Mouse (Mus musculus) layer of hippocampus, adult 9-10 months (tissue): Measurements from ENCODE around the gene Trappc10.

Source experiments
- DNase-seq: peaks from one replicate; pipeline ENCODE4 v3.0.0; 2022; ENCODE audit warnings: low spot score

Trappc10 gene

GRCm38 (mm10) chr10:78258142-78258675, 13.8 kb upstream of the Trappc10 start:
- no peak for DNase-seq

GRCm38 (mm10) chr10:78255646-78256059, 11.2 kb upstream of the Trappc10 start:
- no peak for DNase-seq

- DNase-seq: no peak
Observed at GRCm38 (mm10) chr10:78247206-78247605, 2.8 kb upstream of the Trappc10 start.

GRCm38 (mm10) chr10:78246725-78247124, 2.3 kb upstream of the Trappc10 start:
- no peak for DNase-seq

GRCm38 (mm10) chr10:78245225-78245547, 745 bp upstream of the Trappc10 start:
- no peak for DNase-seq

GRCm38 (mm10) chr10:78244058-78244437, 393 bp downstream of the Trappc10 start:
- DNase-seq: no peak

- no peak for DNase-seq
Observed at GRCm38 (mm10) chr10:78238926-78239325, 5.5 kb downstream of the Trappc10 start.

GRCm38 (mm10) chr10:78238297-78238696, 6.1 kb downstream of the Trappc10 start:
- DNase-seq: no peak

GRCm38 (mm10) chr10:78237809-78238208, 6.6 kb downstream of the Trappc10 start:
- no peak for DNase-seq

- DNase-seq: no peak
Observed at GRCm38 (mm10) chr10:78236885-78237629, 7.4 kb downstream of the Trappc10 start.

- no peak for DNase-seq
Observed at GRCm38 (mm10) chr10:78233756-78234155, 10.7 kb downstream of the Trappc10 start.

GRCm38 (mm10) chr10:78233161-78233560, 11.3 kb downstream of the Trappc10 start:
- DNase-seq: no peak

- DNase-seq: no peak
Observed at GRCm38 (mm10) chr10:78232301-78232980, 12.0 kb downstream of the Trappc10 start.

- DNase-seq: no peak
Observed at GRCm38 (mm10) chr10:78228560-78228928, 15.9 kb downstream of the Trappc10 start.

- no peak for DNase-seq
Observed at GRCm38 (mm10) chr10:78227875-78228559, 16.4 kb downstream of the Trappc10 start.

GRCm38 (mm10) chr10:78224136-78224535, 20.3 kb downstream of the Trappc10 start:
- DNase-seq: no peak

GRCm38 (mm10) chr10:78222908-78223307, 21.5 kb downstream of the Trappc10 start:
- DNase-seq: no peak

GRCm38 (mm10) chr10:78221315-78221714, 23.1 kb downstream of the Trappc10 start:
- no peak for DNase-seq

GRCm38 (mm10) chr10:78219528-78219927, 24.9 kb downstream of the Trappc10 start:
- peak; percentile 38 for DNase-seq

- no peak for DNase-seq
Observed at GRCm38 (mm10) chr10:78218576-78218975, 25.9 kb downstream of the Trappc10 start.

GRCm38 (mm10) chr10:78216376-78217083, 27.9 kb downstream of the Trappc10 start:
- no peak for DNase-seq

GRCm38 (mm10) chr10:78214371-78214770, 30.1 kb downstream of the Trappc10 start:
- DNase-seq: no peak
